Mouse (Mus musculus) hindbrain, embryonic 15.5 days (tissue): ENCODE results near the gene Akr1c6. TPM values are rescaled to one million over a fixed set of nuclear protein-coding genes. Genes with fewer than 3 reads are reported as not detected.

Experiments used
- ATAC-seq: fragments of 200-750 bp; cut with Nextera tagmentation; 2 replicates; pipeline ENCODE4 v1.8.0; 2017; ENCODE audit warnings: low read depth, moderate number of reproducible peaks, moderate TSS enrichment; ENCODE audit not compliant: low FRiP score
- H3K27ac ChIP-seq: fragments of 300-500 bp; sonication (generic); replicated peaks from 2 replicates; pipeline ENCODE4 v1.5.1; 2015; ENCODE audit warnings: mild to moderate bottlenecking, inconsistent platforms
- H3K27me3 ChIP-seq: fragments of 300-500 bp; sonication (generic); 2 replicates; pipeline ENCODE4 v1.6.1; 2015; ENCODE audit warnings: control low read depth, inconsistent platforms
- H3K36me3 ChIP-seq: fragments of 300-500 bp; sonication (generic); 2 replicates; pipeline ENCODE4 v1.6.1; 2015; ENCODE audit warnings: control low read depth, inconsistent platforms
- H3K4me1 ChIP-seq: fragments of 300-500 bp; sonication (generic); replicated peaks from 2 replicates; pipeline ENCODE4 v1.6.1; 2015; ENCODE audit warnings: control low read depth, inconsistent platforms
- H3K4me2 ChIP-seq: fragments of 300-500 bp; sonication (generic); 2 replicates; pipeline ENCODE4 v1.6.1; 2015; ENCODE audit warnings: moderate library complexity, mild to moderate bottlenecking, inconsistent platforms
- H3K4me3 ChIP-seq: fragments of 300-500 bp; sonication (generic); 2 replicates; pipeline ENCODE4 v1.5.1; 2015; ENCODE audit warnings: mild to moderate bottlenecking, inconsistent platforms
- H3K9ac ChIP-seq: fragments of 300-500 bp; sonication (generic); 2 replicates; pipeline ENCODE4 v1.6.1; 2015; ENCODE audit warnings: inconsistent platforms
- H3K9me3 ChIP-seq: fragments of 300-500 bp; sonication (generic); 2 replicates; pipeline ENCODE4 v1.6.1; 2016; ENCODE audit warnings: control low read depth, inconsistent platforms
- WGBS: fragments of 180-500 bp; shearing (Covaris S2); methylation state at CpG from one replicate; pipeline ENCODE4 v1.1.7; 2015; 5-methylcytosine and 5-hydroxymethylcytosine counted together
- polyA plus RNA-seq: library from polyadenylated mRNA; unstranded; fragments of >200 nt; fragmentation: Nextera tagmentation; extraction: Ambion mirVana; gene quantifications from 2 replicates; pipeline ENCODE4 v1.2.1, GENCODE M21; 2015

The Akr1c6 gene
- polyA plus RNA-seq, 1 experiment from 2014 or later = not detected

DNA sequence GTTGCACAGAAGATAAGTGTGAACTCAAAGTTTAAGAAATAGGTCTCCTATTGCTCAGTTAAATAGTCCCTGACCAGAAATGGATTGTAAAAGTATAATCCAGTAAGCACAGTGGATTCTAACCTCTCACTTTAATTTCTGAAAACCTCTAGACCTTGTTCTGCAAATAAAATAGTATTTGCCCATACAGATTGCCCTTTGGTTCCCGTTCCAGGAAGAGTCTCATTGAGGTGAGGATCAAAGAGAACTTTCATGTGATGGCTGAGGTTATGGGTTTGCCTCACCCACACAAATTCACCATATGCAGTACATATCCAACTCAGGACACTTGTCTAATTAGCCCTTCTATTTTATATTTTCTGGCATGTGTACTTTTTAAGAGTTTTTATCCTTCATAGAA, 33.8 kb downstream of the Akr1c6 start:
- no peak overlapping the region for H3K9ac ChIP-seq
- no peak overlapping the region for H3K4me2 ChIP-seq
- no peaks in the 10 kb centered on the region for H3K9me3 ChIP-seq
- ATAC-seq = no peak
- no peak overlapping the region for H3K4me3 ChIP-seq
- 91% methylated on average over 1 of the region's 1 CpGs for WGBS
- H3K27me3 ChIP-seq = no peaks in the 10 kb centered on the region
- H3K4me1 ChIP-seq = no peaks in the 10 kb centered on the region
- no peaks in the 10 kb centered on the region for H3K36me3 ChIP-seq
- H3K27ac ChIP-seq = no peak overlapping the region

Other genes starting within 250 kb of the Akr1c6 start
- 3.7 TPM in 2 replicates for gene Akr1c13, start 243.2 kb upstream of the Akr1c6 start, polyA plus RNA-seq
- gene Akr1c19, start 205.6 kb upstream of the Akr1c6 start, polyA plus RNA-seq = 7.1 and 7.5 TPM in 2 replicates
- 0.22 and 0.25 TPM in 2 replicates for gene Akr1c12, start 154.9 kb upstream of the Akr1c6 start, polyA plus RNA-seq
- not detected in 2 replicates for gene Akr1c20, start 89.0 kb downstream of the Akr1c6 start, polyA plus RNA-seq
- not detected in 2 replicates for gene Akr1c21, start 139.8 kb downstream of the Akr1c6 start, polyA plus RNA-seq
- 42.2 and 44.6 TPM in 2 replicates for gene Akr1e1, start 174.9 kb downstream of the Akr1c6 start, polyA plus RNA-seq